Mouse (Mus musculus): ENCODE results near the gene Gzmb.

GRCm38 (mm10) chr14:56266109-56266508, 4.0 kb upstream of the Gzmb start:
- TF ChIP-seq POLR2A (IDR thresholded peaks at IDR 0.05; ENCODE audit: insufficient read depth, low read depth, low read length) (no peak), CTCF (IDR thresholded peaks at IDR 0.05; ENCODE audit: insufficient read depth, low read depth, low read length) (no peak)
